Mouse (Mus musculus): ENCODE measurements around the gene Smim15. TPM values are rescaled to one million over a fixed set of nuclear protein-coding genes. Genes with fewer than 3 reads are reported as not detected.

Gene Smim15
- polyA plus RNA-seq (2012; ENCODE audit: insufficient read depth, low replicate concordance), result 1.1 and 7.4 TPM in 2 replicates

GRCm38 (mm10) chr13:108044222-108044941 is at the start of gene Smim15:
TSS of gene Smim15 (plus strand) at chr13:108044446.
- no peak for TF ChIP-seq FLI1 (IDR thresholded peaks at IDR 0.05; ENCODE audit: low read length)
- no peak for TF ChIP-seq GATA1 (IDR thresholded peaks at IDR 0.05; ENCODE audit: borderline replicate concordance, low read length)
- Histone ChIP-seq H3K4me3 (replicated peaks) (peak within 1 kb of the TSS; percentile 98), H3K27me3 (replicated peaks) (no peaks in the 10 kb centered on the region), H3K4me1 (peaks cover 52% of the 10 kb centered on the region), H3K36me3 (replicated peaks; ENCODE audit: low read length) (peaks cover 36% of the 10 kb centered on the region), H3K9me3 (no peaks in the 10 kb centered on the region)

DNA sequence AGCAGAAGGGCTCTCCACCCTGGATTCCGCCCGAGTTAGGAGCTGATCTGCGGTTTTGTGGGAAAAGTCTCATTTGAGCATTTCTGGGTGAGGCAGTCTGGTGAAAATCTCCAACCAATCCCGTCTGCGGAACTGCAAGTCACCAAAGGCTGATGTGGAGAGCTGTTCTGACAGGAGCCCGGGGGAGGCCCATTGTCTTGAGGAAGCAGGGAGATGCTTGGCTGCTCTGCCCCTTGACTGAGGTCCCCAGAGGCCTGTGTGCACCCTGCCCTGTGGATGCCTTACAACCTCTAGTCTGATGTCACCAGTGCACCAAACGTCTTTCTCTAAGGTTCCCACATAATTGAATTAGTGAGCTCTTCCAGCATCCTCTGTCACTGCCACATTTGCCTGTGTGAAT is 49.0 kb upstream of the Smim15 start:
- no peaks in the 10 kb centered on the region for H3K9me3 ChIP-seq

DNA sequence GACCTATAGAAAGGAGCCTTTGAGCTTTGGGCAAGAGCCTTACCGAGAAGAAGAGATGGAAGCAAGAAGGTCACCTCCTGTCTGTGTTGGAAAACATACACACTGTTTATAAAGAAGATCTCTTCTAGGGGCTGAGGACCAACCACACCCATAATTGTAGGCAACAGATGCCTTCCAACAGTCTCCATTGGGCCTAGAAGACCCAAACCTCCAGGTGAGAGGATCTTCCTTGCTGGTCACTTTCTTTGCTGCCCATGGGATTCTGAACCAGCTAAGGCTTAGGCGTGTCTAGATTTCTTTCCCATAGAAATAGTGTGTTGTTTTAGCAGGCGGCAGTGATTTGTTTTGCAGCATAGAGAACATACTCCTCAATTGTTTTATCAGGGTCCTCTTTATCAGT is 47.9 kb upstream of the Smim15 start:
- TF ChIP-seq FLI1 (IDR thresholded peaks at IDR 0.05; ENCODE audit: low read length) (no peak), GATA1 (IDR thresholded peaks at IDR 0.05; ENCODE audit: borderline replicate concordance, low read length) (no peak)
- Histone ChIP-seq H3K4me1 (peaks cover 4% of the 10 kb centered on the region), H3K4me3 (replicated peaks) (no peak overlapping the region), H3K27me3 (replicated peaks) (peaks cover 8% of the 10 kb centered on the region), H3K36me3 (replicated peaks; ENCODE audit: low read length) (no peaks in the 10 kb centered on the region), H3K9me3 (no peaks in the 10 kb centered on the region)

More for the DNA sequence above, 49.0 kb upstream of the Smim15 start:
- no peak for TF ChIP-seq FLI1 (IDR thresholded peaks at IDR 0.05; ENCODE audit: low read length)
- no peak for TF ChIP-seq GATA1 (IDR thresholded peaks at IDR 0.05; ENCODE audit: borderline replicate concordance, low read length)
- Histone ChIP-seq H3K4me3 (replicated peaks) (no peak overlapping the region), H3K4me1 (peaks cover 4% of the 10 kb centered on the region), H3K36me3 (replicated peaks; ENCODE audit: low read length) (no peaks in the 10 kb centered on the region), H3K27me3 (replicated peaks) (peaks cover 13% of the 10 kb centered on the region)

GRCm38 (mm10) chr13:108007861-108008260 is 36.4 kb upstream of the Smim15 start:
- TF ChIP-seq GATA1 (IDR thresholded peaks at IDR 0.05; ENCODE audit: borderline replicate concordance, low read length) (no peak), FLI1 (IDR thresholded peaks at IDR 0.05; ENCODE audit: low read length) (no peak)

GRCm38 (mm10) chr13:108013110-108013509 is 31.1 kb upstream of the Smim15 start:
- Histone ChIP-seq H3K36me3 (replicated peaks; ENCODE audit: low read length) (no peaks in the 10 kb centered on the region), H3K4me3 (replicated peaks) (no peak overlapping the region), H3K9me3 (peaks cover 31% of the 10 kb centered on the region), H3K4me1 (peaks cover 13% of the 10 kb centered on the region), H3K27me3 (replicated peaks) (peaks cover 2% of the 10 kb centered on the region)
- TF ChIP-seq FLI1 (IDR thresholded peaks at IDR 0.05; ENCODE audit: low read length), result no peak
- no peak for TF ChIP-seq GATA1 (IDR thresholded peaks at IDR 0.05; ENCODE audit: borderline replicate concordance, low read length)

More at GRCm38 (mm10) chr13:108007861-108008260, 36.4 kb upstream of the Smim15 start:
- Histone ChIP-seq H3K27me3 (replicated peaks) (no peaks in the 10 kb centered on the region), H3K9me3 (peaks cover 31% of the 10 kb centered on the region), H3K4me3 (replicated peaks) (no peak overlapping the region), H3K36me3 (replicated peaks; ENCODE audit: low read length) (no peaks in the 10 kb centered on the region), H3K4me1 (peaks cover 10% of the 10 kb centered on the region)

GRCm38 (mm10) chr13:108013839-108014238 is 30.4 kb upstream of the Smim15 start:
- Histone ChIP-seq H3K4me3 (replicated peaks) (no peak overlapping the region), H3K36me3 (replicated peaks; ENCODE audit: low read length) (no peaks in the 10 kb centered on the region), H3K27me3 (replicated peaks) (peaks cover 2% of the 10 kb centered on the region), H3K4me1 (peaks cover 18% of the 10 kb centered on the region), H3K9me3 (peaks cover 24% of the 10 kb centered on the region)
- TF ChIP-seq FLI1 (IDR thresholded peaks at IDR 0.05; ENCODE audit: low read length), result no peak
- TF ChIP-seq GATA1 (IDR thresholded peaks at IDR 0.05; ENCODE audit: borderline replicate concordance, low read length), result no peak

- H3K27me3 ChIP-seq (replicated peaks), result peaks cover 2% of the 10 kb centered on the region
- H3K4me1 ChIP-seq, result peaks cover 18% of the 10 kb centered on the region
- TF ChIP-seq FLI1 (IDR thresholded peaks at IDR 0.05; ENCODE audit: low read length) (no peak), GATA1 (IDR thresholded peaks at IDR 0.05; ENCODE audit: borderline replicate concordance, low read length) (no peak)
- no peak overlapping the region for H3K4me3 ChIP-seq (replicated peaks)
- no peaks in the 10 kb centered on the region for H3K36me3 ChIP-seq (replicated peaks; ENCODE audit: low read length)
- peaks cover 17% of the 10 kb centered on the region for H3K9me3 ChIP-seq
Observed at GRCm38 (mm10) chr13:108015166-108015565, 29.1 kb upstream of the Smim15 start.

GRCm38 (mm10) chr13:108017349-108017748 is 26.9 kb upstream of the Smim15 start:
- peaks cover 2% of the 10 kb centered on the region for H3K27me3 ChIP-seq (replicated peaks)
- H3K4me3 ChIP-seq (replicated peaks), result no peak overlapping the region
- H3K36me3 ChIP-seq (replicated peaks; ENCODE audit: low read length), result no peaks in the 10 kb centered on the region

GRCm38 (mm10) chr13:108025802-108026201 is 18.4 kb upstream of the Smim15 start:
- peaks cover 5% of the 10 kb centered on the region for H3K27me3 ChIP-seq (replicated peaks)
- TF ChIP-seq FLI1 (IDR thresholded peaks at IDR 0.05; ENCODE audit: low read length) (no peak), GATA1 (IDR thresholded peaks at IDR 0.05; ENCODE audit: borderline replicate concordance, low read length) (no peak)
- peaks cover 23% of the 10 kb centered on the region for H3K4me1 ChIP-seq
- H3K36me3 ChIP-seq (replicated peaks; ENCODE audit: low read length), result no peaks in the 10 kb centered on the region
- peaks cover 8% of the 10 kb centered on the region for H3K9me3 ChIP-seq
- H3K4me3 ChIP-seq (replicated peaks), result no peak overlapping the region

More at GRCm38 (mm10) chr13:108017349-108017748, 26.9 kb upstream of the Smim15 start:
- Histone ChIP-seq H3K9me3 (peaks cover 5% of the 10 kb centered on the region), H3K4me1 (peaks cover 27% of the 10 kb centered on the region)
- TF ChIP-seq GATA1 (IDR thresholded peaks at IDR 0.05; ENCODE audit: borderline replicate concordance, low read length), result no peak
- TF ChIP-seq FLI1 (IDR thresholded peaks at IDR 0.05; ENCODE audit: low read length), result no peak

- H3K27me3 ChIP-seq (replicated peaks), result peaks cover 3% of the 10 kb centered on the region
- H3K9me3 ChIP-seq, result peaks cover 18% of the 10 kb centered on the region
- no peaks in the 10 kb centered on the region for H3K4me1 ChIP-seq
- TF ChIP-seq FLI1 (IDR thresholded peaks at IDR 0.05; ENCODE audit: low read length), result no peak
- TF ChIP-seq GATA1 (IDR thresholded peaks at IDR 0.05; ENCODE audit: borderline replicate concordance, low read length), result no peak
- H3K36me3 ChIP-seq (replicated peaks; ENCODE audit: low read length), result peaks cover 10% of the 10 kb centered on the region
- no peak overlapping the region for H3K4me3 ChIP-seq (replicated peaks)
Observed at GRCm38 (mm10) chr13:108032789-108033188, 11.5 kb upstream of the Smim15 start.

Data from megakaryocyte, embryonic 14.5 days (primary cell).